ENCODE assay signal across 32 mouse cellular contexts in genomic region chr9:21948790-21949189, GRCm38 (mm10). TPM values are rescaled to one million over a fixed set of nuclear protein-coding genes. Genes with fewer than 3 reads are reported as not detected.
DNase-seq lines count a peak whose midpoint lies in the region; ATAC-seq and TF ChIP-seq lines count a peak whose summit lies in the region.
"Had no signal": no experiment of that assay in that cellular context is flagged by ENCODE, and none has a peak within 500 bp of the region (broad histone marks: within the 10 kb centered on the region; RNA-seq: fewer than 3 reads in every experiment).

No protein-coding gene starts in this region.

- intact Hi-C loops in left cerebral cortex, adult 2 months (cut with DNase I) = no loop called here
- intact Hi-C loops in left cerebral cortex, postnatal 4 days (cut with DNase I) = no loop called here

- H3K4me1 ChIP-seq in cortical plate, adult 2 months (ENCODE audit: control insufficient read depth, insufficient read depth, low read length) = peaks cover 5% of the 10 kb centered on the region

- no peak overlapping the region for H3K4me3 ChIP-seq in left cerebral cortex, adult 2 months
- H3K4me3 ChIP-seq in cortical plate, adult 2 months (ENCODE audit: insufficient read depth, low read length) = no peak overlapping the region
- H3K4me3 ChIP-seq: embryonic facial prominence, embryonic 10.5 days; embryonic facial prominence, embryonic 13.5 days; erythroblast, embryonic 14.5 days; forebrain, embryonic 13.5 days; heart, embryonic 12.5 days; heart, embryonic 15.5 days; hindbrain, embryonic 10.5 days; hindbrain, embryonic 13.5 days had no signal

- H3K27ac ChIP-seq in left cerebral cortex, adult 2 months = peak overlapping the region; percentile 24; the same call in 1 of the 2 replicates
- H3K27ac ChIP-seq in cortical plate, adult 2 months (ENCODE audit: insufficient read depth, low read length) = 0 out of 2 replicates have a peak overlapping the region, but pooled peaks have one; percentile 4
- H3K27ac ChIP-seq: embryonic facial prominence, embryonic 10.5 days; embryonic facial prominence, embryonic 13.5 days; forebrain, embryonic 13.5 days; heart, embryonic 15.5 days; hindbrain, embryonic 10.5 days; hindbrain, embryonic 13.5 days had no signal

- TF ChIP-seq CTCF in left cerebral cortex, adult 2 months (IDR thresholded peaks at IDR 0.05) = no peak
- TF ChIP-seq CTCF in cortical plate, adult 2 months (IDR thresholded peaks at IDR 0.05; ENCODE audit: extremely low read depth, insufficient read depth, low read length) = no peak

- TF ChIP-seq POLR2A in cortical plate, adult 2 months (IDR thresholded peaks at IDR 0.05; ENCODE audit: extremely low read depth, insufficient read depth, low read length) = peak; percentile 48; the same call in 1 of the 2 replicates

- DNase-seq in frontal cortex, postnatal 10 days (ENCODE audit: low spot score in 2 of 2) = no peak
- DNase-seq in left cerebral cortex, adult 2 months (ENCODE audit: extremely low spot score in 1 of 2, low spot score in 2 of 2) = no peak
- no peak for DNase-seq in left cerebral cortex, postnatal 4 days
- DNase-seq in right cerebral cortex, adult 18-20 months = peak; percentile 39
- DNase-seq in right cerebral cortex, adult 2 months (ENCODE audit: low spot score in 2 of 2) = no peak
- DNase-seq in c-Kit-positive CD71-positive TER-119-positive erythroid progenitor cells, embryonic 14.5 days (ENCODE audit: low spot score) = no peak
- DNase-seq: adrenal gland, postnatal 10 days; adrenal gland, postnatal 36 days; B cell, adult 2 months; cerebellum, adult 18-20 months; cerebellum, adult 9-10 months; cerebellum, postnatal 25 days; embryo, embryonic 11 days; gastrocnemius, postnatal 25 days; heart, adult 18-20 months; heart, postnatal 10 days; heart, postnatal 36 days had no signal

- ATAC-seq in frontal cortex, adult (ENCODE audit: low TSS enrichment) = peak; percentile 50
- ATAC-seq: forebrain, embryonic 13.5 days; forebrain, embryonic 16.5 days; hindbrain, embryonic 16.5 days; Patski had no signal

RNA-seq across cellular contexts. Expression of gene Swsap1, which starts 6.8 kb away (rescaled TPM):
- total RNA-seq in left cerebral cortex, adult 2 months (2021) = 10 to 100 TPM; 12.7 to 14.0 TPM
- 10 to 100 TPM; 11.8 to 12.6 TPM for total RNA-seq in left cerebral cortex, postnatal 4 days (2021)
- polyA plus RNA-seq in cortical plate, adult 2 months (2012; rRNA removed) = 7.3 and 8.1 TPM in 2 replicates

RNA-seq across cellular contexts. Expression of gene Plppr2, which starts 12.0 kb away (rescaled TPM):
- total RNA-seq in left cerebral cortex, adult 2 months (2021) = 100 to 1,000 TPM; 181 to 183 TPM
- 100 to 1,000 TPM; 199 to 225 TPM for total RNA-seq in left cerebral cortex, postnatal 4 days (2021)
- polyA plus RNA-seq in cortical plate, adult 2 months (2012; rRNA removed) = 183 and 199 TPM in 2 replicates
- total RNA-seq: CH12.LX had no signal

RNA-seq across cellular contexts. Expression of gene Epor, which starts 14.5 kb away (rescaled TPM):
- total RNA-seq in left cerebral cortex, adult 2 months (2021) = 10 to 100 TPM; 10.2 to 12.1 TPM
- total RNA-seq in left cerebral cortex, postnatal 4 days (2021) = 1 to 10 TPM; 1.9 to 2.4 TPM
- polyA plus RNA-seq in cortical plate, adult 2 months (2012; rRNA removed) = 12.6 and 15.3 TPM in 2 replicates

RNA-seq across cellular contexts. Expression of gene Tmem205, which starts 21.4 kb away (rescaled TPM):
- 10 to 100 TPM; 31.4 to 35.5 TPM for total RNA-seq in left cerebral cortex, adult 2 months (2021)
- total RNA-seq in left cerebral cortex, postnatal 4 days (2021) = 10 to 100 TPM; 28.1 to 31.6 TPM
- 57.0 and 57.7 TPM in 2 replicates for polyA plus RNA-seq in cortical plate, adult 2 months (2012; rRNA removed)

RNA-seq across cellular contexts. Expression of gene Ccdc159, which starts 21.5 kb away (rescaled TPM):
- total RNA-seq in left cerebral cortex, adult 2 months (2021) = 10 to 100 TPM; 18.2 to 18.9 TPM
- 10 to 100 TPM; 18.5 to 20.8 TPM for total RNA-seq in left cerebral cortex, postnatal 4 days (2021)
- polyA plus RNA-seq in cortical plate, adult 2 months (2012; rRNA removed) = 24.4 and 27.3 TPM in 2 replicates
- total RNA-seq: CH12.LX; common myeloid progenitor, adult 5-6 weeks had no signal
- polyA plus RNA-seq: erythroblast, embryonic 14.5 days had no signal
